Mouse (Mus musculus) MEL (cell line): ENCODE data around the gene Gtf2ird1. TPM values are rescaled to one million over a fixed set of nuclear protein-coding genes. Genes with fewer than 3 reads are reported as not detected.
"Not testable (repeated sequence)": the region's sequence is repeated elsewhere in the genome, so short reads cannot be mapped to it uniquely, and the experiment has no call there.

ENCODE experiments used
- DNase-seq: peaks from one replicate; pipeline ENCODE4 v3.0.0; 2011; ENCODE audit warnings: low read depth, low spot score
- H3K27ac ChIP-seq: 2 replicates; pipeline ENCODE4 v1.5.1; 2012; ENCODE audit warnings: low read depth, mild to moderate bottlenecking, control low read depth, low read length, moderate library complexity; ENCODE audit not compliant: control insufficient read depth
- H3K27me3 ChIP-seq, 2 experiments: fragments of 150-350 bp in 1 of 2; sonication (generic) in 1 of 2; 2 replicates each; pipeline ENCODE4 v1.6.1; 2012; ENCODE audit warnings: low read length in 2 of 2, mild to moderate bottlenecking in 2 of 2, improper control_type of control experiment in 1 of 2, moderate library complexity in 1 of 2; ENCODE audit not compliant: insufficient read depth in 2 of 2, control insufficient read depth in 1 of 2
- H3K36me3 ChIP-seq, 2 experiments: 2 replicates each; pipeline ENCODE4 v1.6.1; 2012 to 2014; ENCODE audit warnings: low read length in 2 of 2, improper control_type of control experiment in 1 of 2, inconsistent platforms in 1 of 2, mild to moderate bottlenecking in 1 of 2; ENCODE audit not compliant: insufficient read depth in 2 of 2, control insufficient read depth in 1 of 2
- H3K4me1 ChIP-seq, 2 experiments: fragments of 150-350 bp in 1 of 2; sonication (generic) in 1 of 2; 2 replicates each; pipeline ENCODE4 v1.6.1; 2012; ENCODE audit warnings: low read length in 2 of 2, improper control_type of control experiment in 1 of 2, mild to moderate bottlenecking in 1 of 2; ENCODE audit not compliant: insufficient read depth in 2 of 2, control insufficient read depth in 1 of 2
- H3K4me3 ChIP-seq, 2 experiments: fragments of 150-350 bp in 1 of 2; sonication (generic) in 1 of 2; 2 replicates each; pipeline ENCODE4 v1.5.1; 2012; ENCODE audit warnings: low read depth in 2 of 2, low read length in 2 of 2, mild to moderate bottlenecking in 2 of 2, moderate library complexity in 2 of 2, control low read depth in 1 of 2, improper control_type of control experiment in 1 of 2; ENCODE audit not compliant: control insufficient read depth in 1 of 2, insufficient read depth in 1 of 2
- H3K79me2 ChIP-seq: 2 replicates; pipeline ENCODE4 v1.6.1; 2012; ENCODE audit warnings: mild to moderate bottlenecking, low read length, moderate library complexity; ENCODE audit not compliant: control insufficient read depth, poor library complexity, insufficient read depth
- H3K9ac ChIP-seq: 2 replicates; pipeline ENCODE4 v1.6.1; 2012; ENCODE audit warnings: low read depth, mild to moderate bottlenecking, control low read depth, low read length, moderate library complexity; ENCODE audit not compliant: control insufficient read depth, poor library complexity, severe bottlenecking
- H3K9me3 ChIP-seq: fragments of 150-350 bp; sonication (generic); replicated peaks from 2 replicates; pipeline ENCODE4 v1.6.1; 2012; ENCODE audit warnings: mild to moderate bottlenecking, low read length, improper control_type of control experiment, moderate library complexity; ENCODE audit not compliant: insufficient read depth
- CHD1 ChIP-seq: IDR thresholded peaks from 2 replicates; pipeline ENCODE4 v1.6.1; 2012; ENCODE audit warnings: low read depth, mild to moderate bottlenecking, inconsistent platforms, low read length, improper control_type of control experiment
- CHD2 ChIP-seq: IDR thresholded peaks from 2 replicates; pipeline ENCODE4 v1.6.1; 2011; ENCODE audit warnings: low read length, improper control_type of control experiment
- E2F4 ChIP-seq: IDR thresholded peaks from 2 replicates; pipeline ENCODE4 v1.6.1; 2011; ENCODE audit warnings: low read depth, low read length, improper control_type of control experiment, borderline replicate concordance
- ELF1 ChIP-seq: IDR thresholded peaks from 2 replicates; pipeline ENCODE4 v1.6.1; 2014; ENCODE audit warnings: low read depth, mild to moderate bottlenecking, inconsistent platforms, low read length, improper control_type of control experiment, moderate library complexity
- GATA1 ChIP-seq: IDR thresholded peaks from 2 replicates; pipeline ENCODE4 v1.6.1; 2011; ENCODE audit warnings: low read depth, low read length, improper control_type of control experiment
- MAZ ChIP-seq: IDR thresholded peaks from 2 replicates; pipeline ENCODE4 v1.6.1; 2012; ENCODE audit warnings: low read depth, mild to moderate bottlenecking, inconsistent platforms, low read length, improper control_type of control experiment
- MYC ChIP-seq: IDR thresholded peaks from 2 replicates; pipeline ENCODE4 v1.6.1; 2011; ENCODE audit warnings: low read depth, mild to moderate bottlenecking, low read length, improper control_type of control experiment, moderate library complexity
- NRF1 ChIP-seq: IDR thresholded peaks from 2 replicates; pipeline ENCODE4 v1.6.1; 2014; ENCODE audit warnings: low read depth, mild to moderate bottlenecking, inconsistent platforms, low read length, improper control_type of control experiment, moderate library complexity; ENCODE audit not compliant: poor library complexity, insufficient read depth, severe bottlenecking
- POLR2AphosphoS5 ChIP-seq: IDR thresholded peaks from 2 replicates; pipeline ENCODE4 v1.6.1; 2012; ENCODE audit warnings: low read depth, borderline replicate concordance, mild to moderate bottlenecking, inconsistent platforms, low read length, moderate library complexity, mixed read lengths
- RAD21 ChIP-seq: IDR thresholded peaks from 2 replicates; pipeline ENCODE4 v1.6.1; 2011; ENCODE audit warnings: mild to moderate bottlenecking, low read depth, low read length, improper control_type of control experiment
- RCOR1 ChIP-seq: IDR thresholded peaks from 2 replicates; pipeline ENCODE4 v1.6.1; 2012; ENCODE audit warnings: low read depth, mild to moderate bottlenecking, inconsistent platforms, low read length, improper control_type of control experiment
- SIN3A ChIP-seq: IDR thresholded peaks from 2 replicates; pipeline ENCODE4 v1.6.1; 2012; ENCODE audit warnings: low read length, improper control_type of control experiment, inconsistent platforms
- TAL1 ChIP-seq: IDR thresholded peaks from 2 replicates; pipeline ENCODE4 v1.6.1; 2012; ENCODE audit warnings: mild to moderate bottlenecking, inconsistent platforms, low read length, moderate library complexity, mixed read lengths
- USF2 ChIP-seq, 2 experiments: IDR thresholded peaks; 2 replicates each; pipeline ENCODE4 v1.6.1; 2011 to 2012; ENCODE audit warnings: improper control_type of control experiment in 2 of 2, low read length in 2 of 2, borderline replicate concordance in 1 of 2, inconsistent platforms in 1 of 2, low read depth in 1 of 2, mild to moderate bottlenecking in 1 of 2; ENCODE audit not compliant: insufficient read depth in 1 of 2
- ZKSCAN1 ChIP-seq: IDR thresholded peaks from 2 replicates; pipeline ENCODE4 v1.6.1; 2012; ENCODE audit warnings: low read depth, mild to moderate bottlenecking, inconsistent platforms, low read length, improper control_type of control experiment, moderate library complexity
- polyA plus RNA-seq, 2 experiments: library from polyadenylated mRNA; stranded (reverse) in 1 of 2; unstranded in 1 of 2; fragments of >175 nt in 1 of 2; fragments of >200 nt in 1 of 2; gene quantifications; 2 replicates each; pipeline versions ENCODE4 v1.2.1 to v1.2.4; 2012; ENCODE audit warnings: low replicate concordance in 2 of 2, low read depth in 1 of 2; ENCODE audit not compliant: insufficient read length in 2 of 2, insufficient read depth in 1 of 2, missing spikeins in 1 of 2
- total RNA-seq: library from RNA; depleted of rRNA; stranded (reverse); fragments of 300-350 nt; gene quantifications from 2 replicates; pipeline ENCODE4 v1.2.3, GENCODE M21; 2012

Gtf2ird1 gene
- total and polyA plus RNA-seq, 3 experiments = 15.2 to 54.7 TPM; not detected in 1

- Histone ChIP-seq H3K27me3 (peaks cover 0 to 1% of the 10 kb centered on the region in 2 experiments; a peak in 1 of 4 replicates), H3K9me3 (no peaks in the 10 kb centered on the region), H3K9ac (no peak overlapping the region), H3K4me1 (peaks cover 0 to 3% of the 10 kb centered on the region in 2 experiments; a peak in 1 of 4 replicates), H3K27ac (no peak overlapping the region), H3K79me2 (no peaks in the 10 kb centered on the region), H3K4me3 (no peak overlapping the region), H3K36me3 (no peaks in the 10 kb centered on the region)
- TF ChIP-seq GATA1 (0 out of 2 replicates have a peak, but pooled peaks have one; percentile 21), RAD21 (no peak)
- no peak for DNase-seq
Measured at GRCm38 (mm10) chr5:134483291-134483690, 26.8 kb upstream of the Gtf2ird1 start.

- no peak overlapping the region for H3K4me3 ChIP-seq
- peaks cover 0 to 3% of the 10 kb centered on the region in 2 experiments; a peak in 1 of 4 replicates for H3K4me1 ChIP-seq
- H3K9me3 ChIP-seq = no peaks in the 10 kb centered on the region
- TF ChIP-seq POLR2AphosphoS5 = no peak
- TF ChIP-seq SIN3A = no peak
- no peak for TF ChIP-seq RAD21
- TF ChIP-seq TAL1 = no peak
- no peak for TF ChIP-seq NRF1
- no peak for TF ChIP-seq ZKSCAN1
- TF ChIP-seq MAZ = no peak
- TF ChIP-seq MYC = no peak
- TF ChIP-seq CHD2 = no peak
- no peak for TF ChIP-seq E2F4
- TF ChIP-seq ELF1 = no peak
- TF ChIP-seq CHD1 = no peak
- TF ChIP-seq GATA1 = no peak
- TF ChIP-seq USF2 (IDR thresholded peaks at IDR 0.05; ENCODE audit: borderline replicate concordance in 1 of 2, insufficient read depth in 1 of 2, low read depth in 1 of 2, low read length in 2 of 2) = no peak
- TF ChIP-seq RCOR1 = no peak
- H3K79me2 ChIP-seq = no peaks in the 10 kb centered on the region
- peaks cover 0 to 1% of the 10 kb centered on the region in 2 experiments; a peak in 2 of 4 replicates for H3K27me3 ChIP-seq
- no peak overlapping the region for H3K9ac ChIP-seq
- no peak for DNase-seq
- H3K27ac ChIP-seq = no peak overlapping the region
- no peaks in the 10 kb centered on the region for H3K36me3 ChIP-seq
Measured at GRCm38 (mm10) chr5:134482331-134482730, 25.8 kb upstream of the Gtf2ird1 start.

- not testable (repeated sequence) for H3K36me3 ChIP-seq, DNase-seq, H3K4me1 ChIP-seq, H3K9ac ChIP-seq, H3K79me2 ChIP-seq, H3K4me3 ChIP-seq, H3K27ac ChIP-seq, H3K9me3 ChIP-seq, H3K27me3 ChIP-seq
Measured at GRCm38 (mm10) chr5:134478886-134479285, 22.4 kb upstream of the Gtf2ird1 start.

- H3K4me1 ChIP-seq, H3K27me3 ChIP-seq, H3K9me3 ChIP-seq, H3K9ac ChIP-seq, H3K79me2 ChIP-seq, H3K27ac ChIP-seq, H3K36me3 ChIP-seq, H3K4me3 ChIP-seq, DNase-seq: not testable (repeated sequence)
Measured at GRCm38 (mm10) chr5:134475686-134476085, 19.2 kb upstream of the Gtf2ird1 start.
